Mouse (Mus musculus) small intestine, adult 2 months (tissue): ENCODE data around the gene Celf3.

ENCODE experiments used
- CTCF ChIP-seq: fragments of 200-500 bp; IDR thresholded peaks from 2 replicates; pipeline ENCODE4 v1.5.1; 2012; ENCODE audit warnings: low read depth, mild to moderate bottlenecking, control low read depth, inconsistent platforms, low read length, moderate library complexity, mixed read lengths; ENCODE audit not compliant: insufficient replicate concordance, insufficient read length; ENCODE audit errors: extremely low read depth
- POLR2A ChIP-seq: fragments of 200-500 bp; IDR thresholded peaks from 2 replicates; pipeline ENCODE4 v1.6.1; 2012; ENCODE audit warnings: low read depth, mild to moderate bottlenecking, control low read depth, inconsistent platforms, low read length, moderate library complexity

- TF ChIP-seq POLR2A: no peak
- TF ChIP-seq CTCF: no peak
Measured at GRCm38 (mm10) chr3:94477444-94477843, 651 bp upstream of the Celf3 start.
